Mouse (Mus musculus) frontal cortex, adult 2 months (tissue): ENCODE measurements around the gene Ppfia3. TPM values are rescaled to one million over a fixed set of nuclear protein-coding genes. Genes with fewer than 3 reads are reported as not detected.

Experiments used
- DNase-seq, 2 experiments: peaks; one replicate each; pipeline ENCODE4 v3.0.0; 2022; ENCODE audit warnings: low spot score in 1 of 2; ENCODE audit errors: extremely low spot score in 1 of 2
- polyA plus RNA-seq: library from polyadenylated mRNA; depleted of rRNA; stranded (reverse); fragments of >200 nt; gene quantifications from 2 replicates; pipeline ENCODE4 v1.2.3, GENCODE M21; 2012

The Ppfia3 gene
- polyA plus RNA-seq, 1 experiment: 114 TPM

DNA sequence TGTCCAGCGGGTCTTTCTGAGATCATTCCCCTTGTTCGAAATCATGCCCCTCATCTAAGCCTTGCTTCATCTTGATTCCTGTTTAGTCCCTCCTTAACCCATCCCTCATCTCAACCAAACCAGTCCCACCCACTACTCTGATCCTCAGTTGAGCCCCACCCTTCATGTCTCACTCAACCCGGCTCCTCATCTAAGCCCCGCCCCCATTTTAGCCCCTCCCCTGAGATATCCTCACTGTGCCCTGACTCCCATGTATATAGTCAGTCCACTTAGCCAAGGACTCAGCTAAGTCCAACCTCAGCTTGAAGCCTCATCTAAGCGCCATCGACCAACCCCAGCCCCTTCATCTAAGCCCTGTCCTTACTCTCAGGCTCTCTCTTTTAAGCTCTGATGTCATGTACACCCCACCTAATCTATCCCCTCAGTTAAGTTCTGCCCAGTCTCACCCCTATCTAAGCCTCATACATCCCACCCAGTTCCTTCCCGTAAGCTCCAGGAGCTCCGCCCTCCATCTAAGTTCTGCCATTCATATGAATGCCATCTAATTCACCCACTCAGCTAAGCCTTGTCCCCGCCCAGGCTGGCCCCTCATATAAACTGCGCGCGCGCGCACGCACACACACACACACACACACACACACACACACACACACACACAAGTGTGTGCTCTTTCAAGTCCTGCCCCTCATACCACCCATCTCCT lies 11.3 kb downstream of the Ppfia3 start:
- DNase-seq: no peak

DNA sequence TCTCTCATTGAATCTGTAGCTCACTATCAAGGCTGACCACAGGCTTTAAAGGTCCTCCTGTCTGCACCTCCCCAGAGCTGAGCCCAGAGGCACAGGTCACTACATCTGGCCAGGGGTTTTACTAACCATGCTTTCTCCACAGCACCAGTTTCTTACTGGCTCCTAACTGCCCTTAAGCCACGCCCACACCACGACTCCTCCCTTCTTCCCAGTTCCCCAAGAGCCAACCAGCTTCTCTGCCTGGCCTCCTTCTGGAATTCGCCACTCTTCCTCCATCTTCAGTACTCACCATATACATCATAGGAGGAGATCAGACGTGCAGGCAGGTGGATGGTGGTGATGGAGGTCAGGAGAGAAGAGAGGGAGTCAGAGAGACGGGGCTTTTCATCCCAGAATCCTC lies 13.8 kb downstream of the Ppfia3 start:
- no peak for DNase-seq

DNA sequence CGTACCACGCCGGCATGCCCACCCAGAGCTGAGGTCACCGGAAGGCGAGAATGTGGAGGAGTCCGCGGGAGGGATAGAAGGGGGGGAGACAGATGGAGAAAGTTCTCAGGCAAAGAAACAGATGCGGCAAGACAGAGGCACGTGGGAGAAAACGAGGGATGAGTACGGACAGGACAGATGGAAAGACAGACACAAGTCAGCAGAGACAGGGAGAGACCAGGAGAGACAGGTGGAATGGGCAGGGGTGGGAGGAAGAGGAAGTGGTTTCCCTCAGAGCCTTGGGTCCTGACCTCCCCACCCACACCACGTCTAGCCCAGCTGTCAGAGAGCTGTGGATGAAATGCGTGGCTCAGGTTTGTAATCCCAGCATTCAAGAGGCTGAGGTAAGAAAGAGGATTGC lies 19.9 kb downstream of the Ppfia3 start:
- DNase-seq: no peak

DNA sequence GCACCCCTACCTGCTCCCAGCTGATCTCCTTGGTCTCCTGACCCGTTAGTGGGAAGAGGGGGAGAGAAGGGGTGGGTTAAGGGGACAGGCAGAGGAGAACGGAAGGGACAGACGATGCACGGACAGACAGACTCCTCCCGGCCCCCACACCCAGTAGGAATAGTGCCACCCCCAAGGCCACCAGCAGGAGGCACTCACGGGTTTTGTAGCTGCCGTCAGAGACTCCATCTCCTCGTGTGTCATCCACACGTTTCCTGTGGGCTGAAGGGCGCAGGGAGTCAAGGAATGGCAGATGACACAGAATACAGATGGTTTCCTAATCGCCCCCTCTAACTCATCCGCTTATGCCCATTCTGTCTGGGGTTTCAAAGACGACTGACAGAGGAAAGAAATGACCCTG lies 23.3 kb downstream of the Ppfia3 start:
- no peak for DNase-seq

DNA sequence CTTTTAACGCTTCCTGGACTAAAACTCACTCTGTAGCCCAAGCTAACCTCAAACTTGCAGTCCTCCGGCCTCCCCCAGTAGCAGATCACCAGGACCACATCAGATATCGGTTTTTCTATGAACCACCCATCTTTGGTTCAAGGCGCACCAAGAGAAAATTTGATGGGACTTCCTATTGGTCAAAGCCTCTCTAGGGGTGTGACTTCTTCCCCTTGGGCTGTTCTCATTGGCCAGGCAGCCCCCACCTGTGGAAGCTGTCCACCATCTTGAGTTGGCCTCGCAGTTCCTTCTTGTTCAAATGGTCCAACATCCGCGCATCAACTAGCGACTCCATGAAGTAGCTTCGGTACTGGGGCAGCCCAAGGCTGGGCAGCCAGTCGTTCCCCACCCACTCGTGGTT lies 24.7 kb downstream of the Ppfia3 start:
- no peak for DNase-seq

DNA sequence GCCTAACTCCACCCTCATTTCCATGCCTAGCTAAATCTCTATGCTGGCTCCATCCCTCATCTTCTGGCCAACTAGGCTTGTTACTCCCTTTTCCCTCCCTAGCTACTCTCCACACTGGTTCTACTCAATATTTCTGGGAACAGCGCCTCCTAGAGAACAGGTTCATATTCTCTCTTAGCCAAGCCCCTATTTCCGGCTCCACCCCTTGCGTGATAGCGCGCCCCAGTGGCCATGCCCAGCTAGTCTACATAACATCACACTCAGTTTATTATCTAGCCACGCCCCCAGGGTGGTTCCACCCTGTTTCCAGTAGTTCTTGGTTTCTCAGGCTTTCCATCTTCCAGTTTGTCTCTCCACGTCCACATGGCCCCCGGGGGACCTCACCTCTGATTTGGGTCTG lies 25.5 kb downstream of the Ppfia3 start:
- DNase-seq: peak; percentile 80 to 94

DNA sequence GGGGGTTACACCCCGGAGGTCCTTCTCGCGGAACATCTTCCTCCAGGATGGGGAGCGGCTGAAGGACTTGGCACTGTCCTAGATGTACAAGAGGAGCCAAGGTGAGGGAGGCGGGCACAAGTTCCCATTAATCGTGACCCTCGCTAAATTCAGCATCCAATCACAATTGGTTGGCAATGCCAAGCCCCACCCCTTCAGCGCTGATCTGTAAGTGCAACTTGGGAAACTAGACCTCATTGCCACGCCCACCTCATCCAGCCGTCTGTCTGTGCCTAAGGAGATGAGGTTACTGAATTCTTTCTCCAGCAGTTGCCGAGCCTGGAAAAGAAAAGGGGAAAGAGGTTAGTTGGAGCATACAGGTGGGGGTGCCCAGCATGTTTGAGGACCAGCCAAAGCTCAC lies 26.1 kb downstream of the Ppfia3 start:
- no peak for DNase-seq

DNA sequence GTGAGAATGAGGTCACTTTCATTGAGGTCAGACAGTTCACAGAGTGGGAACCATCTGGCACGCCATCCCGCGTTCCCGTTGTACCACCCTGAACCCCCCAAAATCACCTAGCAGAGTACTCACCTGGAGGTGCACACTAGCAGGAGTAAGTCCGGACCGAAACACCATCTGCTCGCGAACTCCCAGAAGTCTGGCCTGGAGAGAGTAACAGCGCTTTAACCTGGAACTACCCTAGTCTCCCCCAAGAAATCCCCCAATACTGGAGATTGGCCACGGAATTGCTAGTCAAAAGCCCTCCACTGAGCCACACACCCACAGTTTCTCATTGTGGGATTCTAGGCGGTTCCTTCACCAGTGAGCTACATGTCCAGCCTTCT lies 26.8 kb downstream of the Ppfia3 start:
- no peak for DNase-seq

DNA sequence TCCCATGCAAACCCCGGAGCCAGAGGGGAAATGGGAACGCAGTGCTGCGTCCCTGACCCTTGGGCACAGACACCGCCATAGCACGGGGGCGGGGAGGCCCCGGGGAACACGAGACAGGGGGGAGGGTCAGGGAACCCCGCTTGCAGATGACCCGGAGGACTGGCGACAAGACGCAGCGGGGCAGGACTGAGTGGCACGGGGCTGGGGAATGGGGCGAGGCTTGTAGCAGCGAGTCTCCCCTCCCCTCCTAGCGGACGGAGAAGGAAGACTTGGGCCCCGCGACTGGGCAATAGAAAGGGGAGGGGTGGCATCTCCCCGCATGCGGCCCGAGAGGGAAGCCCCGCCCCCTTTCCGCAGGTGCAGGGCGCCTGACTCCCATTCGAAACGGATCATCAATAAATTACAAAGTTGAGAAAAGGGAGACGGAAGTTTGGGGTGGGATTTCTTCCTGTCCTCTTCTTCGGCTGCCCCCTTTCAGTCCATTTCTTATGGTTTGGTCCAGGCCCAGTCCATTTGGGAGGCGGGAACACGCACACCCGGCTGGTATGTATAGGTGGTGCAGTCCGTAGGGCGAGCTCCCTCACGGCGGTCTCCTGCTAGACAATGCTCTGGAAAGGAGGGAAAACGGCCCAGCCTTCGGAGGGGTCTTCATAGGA lies 27.3 kb downstream of the Ppfia3 start:
- peak in 1 of 2 experiments; percentile 48 for DNase-seq

DNA sequence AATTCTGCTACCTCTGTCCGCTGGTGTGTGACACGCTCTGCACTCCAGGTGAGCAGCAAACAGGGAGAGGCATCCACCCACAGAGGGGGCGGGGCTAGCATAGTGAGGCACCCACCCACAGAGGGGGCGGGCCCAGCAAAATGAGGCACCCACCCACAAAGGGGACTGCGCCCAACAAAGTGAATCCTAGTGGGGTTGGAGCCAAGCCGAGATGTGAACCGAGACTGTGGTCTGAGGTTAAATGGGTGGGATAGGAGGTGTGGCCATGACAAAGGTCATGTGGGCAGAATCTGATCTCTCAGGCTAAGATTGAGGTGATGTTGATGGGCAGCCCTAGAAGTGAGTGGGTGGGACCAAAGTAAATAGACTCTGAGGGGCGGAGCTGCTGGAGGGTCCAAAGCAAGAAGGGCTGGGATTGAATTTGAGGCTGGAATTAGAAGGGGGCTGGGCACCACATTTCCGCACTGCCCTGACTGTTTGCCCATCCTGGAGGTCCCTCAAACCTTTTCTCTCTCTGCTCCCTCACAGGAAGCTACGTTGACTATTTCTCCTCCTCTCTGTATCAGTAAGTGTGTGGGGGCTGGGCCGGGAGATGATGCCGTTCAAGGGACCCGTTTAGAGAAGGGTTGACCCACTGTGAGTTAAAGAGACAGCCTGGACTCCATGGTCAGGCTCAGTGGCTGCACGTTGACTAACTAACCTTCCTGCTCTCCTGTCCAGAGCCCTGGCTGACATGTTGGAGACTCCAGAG lies 28.5 kb downstream of the Ppfia3 start:
- DNase-seq: peak in 1 of 2 experiments; percentile 57

DNA sequence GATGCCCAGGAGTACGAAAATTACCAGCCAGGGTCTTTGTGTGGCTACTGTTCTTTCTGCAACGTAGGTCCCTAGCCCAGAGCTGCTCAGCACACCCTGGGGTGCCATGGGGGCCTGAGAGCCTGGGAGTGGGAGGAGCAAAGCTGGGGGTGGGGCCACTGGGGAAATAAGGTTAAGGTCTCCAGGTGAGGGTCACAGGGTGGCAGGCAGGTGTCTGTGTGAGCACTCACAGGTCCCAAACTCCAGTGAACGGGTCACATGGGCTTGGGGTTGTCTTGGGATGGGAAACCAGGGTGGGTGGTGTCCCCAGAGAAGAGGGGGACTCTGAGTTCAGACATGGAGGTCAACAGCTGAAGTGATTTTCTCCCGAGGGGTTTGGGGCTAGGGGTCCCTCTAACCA lies 29.4 kb downstream of the Ppfia3 start:
- DNase-seq: no peak

DNA sequence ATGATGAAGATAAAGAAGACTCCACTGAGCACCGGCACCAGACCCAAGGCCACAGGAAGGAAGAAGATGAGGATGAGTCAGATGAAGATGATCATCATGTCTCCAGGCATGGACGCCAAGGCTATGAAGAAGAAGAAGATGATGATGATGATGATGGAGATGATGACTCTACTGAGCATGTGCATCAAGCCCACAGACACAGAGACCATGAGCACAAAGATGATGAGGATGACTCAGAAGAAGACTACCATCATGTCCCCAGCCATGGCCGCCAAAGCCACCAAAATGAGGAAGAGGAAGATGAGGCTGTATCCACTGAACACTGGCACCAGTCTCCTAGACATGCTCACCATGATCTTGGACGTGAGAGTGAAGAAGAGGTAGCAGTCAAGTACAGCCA lies 30.5 kb downstream of the Ppfia3 start:
- DNase-seq: no peak

DNA sequence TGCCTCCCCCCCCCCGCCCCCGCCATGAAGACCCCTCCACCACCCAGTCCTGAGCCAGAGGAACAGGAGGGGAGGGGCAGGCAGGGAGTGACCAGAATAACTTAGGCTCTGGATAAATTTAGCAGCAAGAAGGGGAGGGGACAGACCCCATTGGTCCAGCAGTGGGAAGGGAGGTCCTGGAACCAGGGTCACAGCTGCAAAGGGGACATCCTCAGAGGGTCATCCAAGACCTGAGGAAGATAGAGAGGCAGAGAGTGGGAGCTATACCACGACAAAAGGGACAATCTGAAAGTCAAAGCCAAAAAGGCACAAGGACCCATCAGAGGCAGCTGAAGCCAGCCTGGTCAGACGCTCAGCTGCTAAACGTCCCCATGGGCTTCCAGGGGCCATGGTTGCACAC lies 31.8 kb downstream of the Ppfia3 start, which contains the start of gene Hrc:
TSS of gene Hrc (plus strand) at position 235 of the 400 bp plus-strand sequence.
- DNase-seq: no peak

DNA sequence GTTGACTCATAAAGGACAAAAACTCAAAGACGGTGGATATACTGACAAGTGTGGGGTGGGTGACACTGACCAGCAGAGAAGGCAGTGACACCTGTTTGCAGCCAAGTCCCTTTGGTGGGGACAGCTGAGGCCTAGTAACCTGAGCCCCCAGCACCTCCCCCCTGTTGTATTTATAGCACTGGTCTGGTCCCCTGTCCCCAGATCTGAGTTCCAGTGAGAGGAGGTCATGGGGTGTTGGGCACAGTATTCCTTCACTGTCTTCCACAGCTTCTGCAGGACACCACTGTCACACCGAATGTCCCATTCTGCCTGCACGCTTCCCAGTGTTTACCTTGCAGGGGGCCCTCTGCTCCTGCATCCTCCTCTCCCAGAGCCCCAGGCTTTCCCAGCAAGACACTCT lies 32.2 kb downstream of the Ppfia3 start:
- no peak for DNase-seq

DNA sequence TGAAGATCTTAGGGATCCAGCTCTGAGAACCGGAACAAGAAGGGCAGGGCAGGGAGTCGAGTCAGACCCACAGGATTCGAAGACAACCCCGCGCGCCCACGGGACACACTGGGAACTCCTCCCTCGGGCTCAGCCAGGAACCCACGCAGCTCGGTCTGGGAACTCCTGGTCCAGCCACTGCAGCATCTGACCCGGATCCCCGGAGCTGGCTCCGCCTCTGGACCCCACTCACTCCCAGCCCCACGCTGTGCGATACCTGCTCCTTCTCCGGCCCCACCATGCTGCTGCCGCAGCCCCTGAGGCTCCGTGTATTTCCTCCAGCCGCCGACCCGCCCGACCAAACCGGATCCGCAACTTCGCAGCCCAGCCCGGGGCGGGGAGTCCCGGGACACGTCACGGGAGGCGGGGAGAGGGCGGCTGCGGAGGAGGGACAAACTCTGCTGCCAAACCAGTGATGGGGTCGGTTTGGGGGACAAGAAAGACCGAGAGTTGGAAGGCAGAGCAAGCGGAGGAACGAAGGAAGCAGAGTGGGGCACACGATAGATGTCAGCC lies 33.3 kb downstream of the Ppfia3 start, which contains the start of gene Trpm4:
TSS of gene Trpm4 (minus strand) at position 350 of the 552 bp plus-strand sequence.
- peak in 1 of 2 experiments; percentile 73 for DNase-seq

DNA sequence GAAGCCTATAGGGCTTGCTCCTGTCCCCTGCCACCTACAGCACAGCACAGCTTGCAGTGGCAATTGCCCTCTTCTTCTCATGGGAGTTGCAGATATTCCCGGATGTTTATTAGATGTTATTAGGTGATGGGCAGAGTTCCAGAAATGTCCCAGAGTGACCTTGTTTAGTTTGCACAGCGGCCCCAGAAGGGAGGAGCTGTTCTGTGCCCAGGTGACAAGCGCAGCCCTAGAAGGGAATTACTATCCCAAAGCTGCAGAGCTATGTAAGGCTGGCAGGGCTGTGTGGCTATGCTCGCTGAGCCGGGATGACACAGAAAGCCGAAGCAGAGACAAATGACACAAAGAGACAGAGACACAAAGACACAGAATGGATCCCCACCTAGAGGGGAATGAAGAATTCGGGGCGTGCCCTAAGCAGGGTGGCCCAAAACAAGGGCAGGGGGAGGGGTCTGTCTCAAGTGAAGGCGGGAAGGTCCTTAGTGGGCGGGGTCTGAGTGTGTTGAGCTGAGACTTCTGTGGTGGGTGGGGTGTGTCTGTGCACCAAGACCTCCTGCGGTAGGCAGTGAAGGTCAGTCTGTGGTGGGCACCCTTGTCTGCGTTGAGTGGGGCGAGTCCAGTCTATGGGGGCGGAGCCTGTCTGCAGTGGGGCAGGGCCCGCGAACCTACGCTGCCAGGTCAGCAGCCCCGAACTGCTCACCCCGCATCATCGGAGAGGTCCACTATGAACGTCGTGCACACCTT lies 34.0 kb downstream of the Ppfia3 start:
- no peak for DNase-seq

DNA sequence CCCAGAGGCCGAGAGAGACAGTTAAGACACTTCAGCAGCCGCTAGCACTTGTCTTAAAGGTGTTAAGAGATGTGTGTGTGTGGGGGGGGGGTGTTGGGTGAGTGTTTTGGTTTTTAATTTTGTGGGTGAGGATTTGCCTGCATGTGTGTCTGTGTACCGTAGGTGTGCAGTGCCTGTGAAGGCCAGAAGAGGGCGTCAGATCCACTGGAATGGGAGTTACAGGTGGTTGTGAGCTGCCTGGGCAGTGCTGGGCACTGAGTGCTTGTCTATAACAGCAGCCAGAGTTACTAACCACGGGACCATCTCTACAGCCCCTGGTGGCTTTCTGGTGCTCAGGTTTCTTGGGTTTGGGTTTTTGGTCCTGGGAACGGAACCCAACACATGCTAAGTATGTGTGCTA lies 35.3 kb downstream of the Ppfia3 start:
- DNase-seq: no peak

DNA sequence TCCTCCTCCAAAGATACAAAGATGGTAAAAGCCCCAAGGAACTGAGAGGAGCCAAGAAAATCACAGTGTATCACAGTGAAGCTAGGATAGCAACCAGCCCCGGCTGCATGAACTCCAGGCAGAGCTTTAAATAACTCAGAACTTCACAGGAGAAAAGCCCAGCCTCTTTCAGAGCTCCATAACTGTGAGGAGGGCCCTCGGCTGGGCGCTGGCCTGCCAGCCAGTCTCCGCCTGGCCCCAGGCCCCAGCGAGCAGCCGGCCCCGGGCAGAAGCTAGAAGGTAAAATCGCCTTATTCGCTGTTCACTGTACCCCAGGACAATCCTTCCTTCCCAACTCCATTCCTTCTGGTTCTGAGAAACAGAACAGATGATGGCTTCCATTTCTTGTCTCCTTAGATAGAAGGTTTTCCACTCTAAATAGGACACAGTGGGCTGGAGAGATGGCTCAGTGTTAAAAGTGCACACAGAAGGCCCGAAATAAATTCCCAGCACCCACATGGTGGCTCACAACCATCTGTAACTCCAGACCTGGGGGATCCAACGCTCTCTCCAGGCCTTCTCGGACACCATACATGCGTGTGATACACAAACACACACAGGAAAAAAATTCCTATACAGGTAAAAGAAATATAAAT lies 37.9 kb downstream of the Ppfia3 start:
- peak in 1 of 2 experiments; percentile 38 for DNase-seq

DNA sequence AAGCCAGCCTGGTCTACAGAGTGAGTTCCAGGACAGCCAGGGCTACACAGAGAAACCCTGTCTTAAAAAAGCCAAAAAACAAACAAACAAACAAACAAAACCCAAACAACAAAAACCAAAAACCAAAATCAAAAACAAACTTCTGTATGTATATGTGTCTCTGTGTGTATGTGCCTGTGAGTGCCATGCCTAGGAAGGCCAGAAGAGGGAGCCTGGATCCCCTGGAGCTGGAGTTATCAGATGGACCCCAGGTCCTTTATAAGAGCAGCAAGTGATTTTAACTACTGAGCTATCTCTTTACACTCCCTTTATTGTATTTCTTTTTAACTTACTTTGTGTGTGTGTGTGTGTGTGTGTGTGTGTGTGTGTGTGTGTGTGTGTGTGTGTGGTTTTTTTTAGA lies 41.0 kb downstream of the Ppfia3 start:
- DNase-seq: no peak

DNA sequence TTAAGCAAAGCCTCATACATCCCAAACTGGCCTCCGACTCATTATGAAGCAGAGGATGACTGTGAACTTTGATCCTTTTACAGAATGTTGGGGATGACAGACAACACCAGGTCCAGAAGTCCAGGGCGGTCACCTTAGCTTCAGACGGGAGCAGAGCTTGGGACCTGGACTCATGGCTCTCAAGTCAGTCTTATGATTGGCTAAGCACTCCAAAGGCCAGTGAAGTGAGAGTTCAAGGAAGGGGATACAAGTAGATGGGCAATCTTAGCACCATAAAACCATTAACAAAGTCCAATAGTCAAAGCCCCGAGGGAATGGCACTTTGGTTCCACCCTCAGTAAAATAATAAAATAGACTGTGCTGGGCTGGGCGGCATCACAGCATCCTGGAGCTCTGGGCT lies 43.8 kb downstream of the Ppfia3 start:
- DNase-seq: no peak
